Mouse (Mus musculus): ENCODE data around the gene Cyb5r4. TPM values are rescaled to one million over a fixed set of nuclear protein-coding genes. Genes with fewer than 3 reads are reported as not detected.
"Not testable (repeated sequence)": the region's sequence is repeated elsewhere in the genome, so short reads cannot be mapped to it uniquely, and the experiment has no call there.

Cyb5r4 gene
- total RNA-seq, 2 experiments from 2014 or later: 68.7 to 88.7 TPM

DNA sequence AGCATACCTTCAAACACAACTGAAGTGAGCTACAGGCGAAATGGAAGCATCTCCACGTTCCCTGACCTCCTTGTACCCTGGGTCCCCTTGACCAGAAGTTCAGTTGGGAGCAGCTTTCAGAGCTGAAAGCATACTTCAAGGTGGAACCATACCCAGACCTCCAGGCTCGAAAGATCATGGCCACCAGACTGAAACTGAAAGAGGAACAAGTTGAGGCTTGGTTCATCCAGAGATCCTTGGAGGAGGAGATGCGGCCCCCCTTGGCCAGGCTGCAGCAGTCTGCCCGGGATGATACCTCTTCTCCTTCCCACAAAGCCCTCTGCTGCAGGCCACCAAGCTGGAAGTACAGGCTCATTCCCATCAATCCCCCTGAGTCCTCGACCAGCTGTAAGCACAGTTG lies 105.2 kb downstream of the Cyb5r4 start:
- not testable (repeated sequence) for ATAC-seq (replicated peaks; ENCODE audit: low FRiP score, low TSS enrichment, poor library complexity, severe bottlenecking)

Other genes starting within 250 kb of the Cyb5r4 start
- gene Snap91, start 141.4 kb upstream of the Cyb5r4 start, total RNA-seq (2014; fragmentation: Nextera tagmentation): not detected in 2 replicates
- gene Snap91, start 141.4 kb upstream of the Cyb5r4 start, total RNA-seq (2017): not detected in 2 replicates
- gene Ripply2, start 6.5 kb upstream of the Cyb5r4 start, total RNA-seq (2014; fragmentation: Nextera tagmentation): not detected in 2 replicates
- not detected in 2 replicates for gene Ripply2, start 6.5 kb upstream of the Cyb5r4 start, total RNA-seq (2017)
- not detected in 2 replicates for gene Mrap2, start 122.3 kb downstream of the Cyb5r4 start, total RNA-seq (2014; fragmentation: Nextera tagmentation)
- gene Mrap2, start 122.3 kb downstream of the Cyb5r4 start, total RNA-seq (2017): not detected in 2 replicates
- 11.4 and 14.5 TPM in 2 replicates for gene Cep162, start 233.5 kb downstream of the Cyb5r4 start, total RNA-seq (2014; fragmentation: Nextera tagmentation)
- 11.2 and 17.2 TPM in 2 replicates for gene Cep162, start 233.5 kb downstream of the Cyb5r4 start, total RNA-seq (2017)